Mouse (Mus musculus) small intestine, adult 2 months (tissue): ENCODE measurements around the gene Iqgap1. TPM values are rescaled to one million over a fixed set of nuclear protein-coding genes. Genes with fewer than 3 reads are reported as not detected.
A peak's percentile ranks its signal among the peaks of the same experiment; 100 is the strongest.

ENCODE experiments used
- H3K27ac ChIP-seq: fragments of 200-500 bp; 2 replicates; pipeline ENCODE4 v1.5.1; 2012; ENCODE audit warnings: low read depth, low read length, control low read depth, inconsistent platforms; ENCODE audit not compliant: insufficient read depth
- H3K27me3 ChIP-seq: fragments of 200-500 bp; 2 replicates; pipeline ENCODE4 v1.6.1; 2012; ENCODE audit warnings: mild to moderate bottlenecking, moderate library complexity, low read length, inconsistent platforms; ENCODE audit not compliant: control insufficient read depth, insufficient read depth
- H3K36me3 ChIP-seq: fragments of 200-500 bp; 2 replicates; pipeline ENCODE4 v1.6.1; 2012; ENCODE audit warnings: mild to moderate bottlenecking, low read length, control low read depth, inconsistent platforms; ENCODE audit not compliant: control insufficient read depth, insufficient read depth
- H3K4me1 ChIP-seq: fragments of 200-500 bp; 2 replicates; pipeline ENCODE4 v1.6.1; 2012; ENCODE audit warnings: low read length, inconsistent platforms, mixed read lengths; ENCODE audit not compliant: control insufficient read depth, insufficient read depth, insufficient read length
- H3K4me3 ChIP-seq: fragments of 200-500 bp; 2 replicates; pipeline ENCODE4 v1.5.1; 2012; ENCODE audit warnings: low read depth, mild to moderate bottlenecking, control low read depth, inconsistent platforms, low read length, moderate library complexity
- CTCF ChIP-seq: fragments of 200-500 bp; IDR thresholded peaks from 2 replicates; pipeline ENCODE4 v1.5.1; 2012; ENCODE audit warnings: low read depth, mild to moderate bottlenecking, control low read depth, inconsistent platforms, low read length, moderate library complexity, mixed read lengths; ENCODE audit not compliant: insufficient replicate concordance, insufficient read length; ENCODE audit errors: extremely low read depth
- POLR2A ChIP-seq: fragments of 200-500 bp; IDR thresholded peaks from 2 replicates; pipeline ENCODE4 v1.6.1; 2012; ENCODE audit warnings: low read depth, mild to moderate bottlenecking, control low read depth, inconsistent platforms, low read length, moderate library complexity
- WGBS: fragments of 180-500 bp; shearing (Covaris S2); methylation state at CpG from one replicate; pipeline ENCODE4 v1.1.7; 2018; 5-methylcytosine and 5-hydroxymethylcytosine counted together
- polyA plus RNA-seq: library from polyadenylated mRNA; depleted of rRNA; stranded (reverse); fragments of >200 nt; gene quantifications from 2 replicates; pipeline ENCODE4 v1.2.3, GENCODE M21; 2012

Gene Iqgap1
- polyA plus RNA-seq, 1 experiment, result 28.9 TPM

- Histone ChIP-seq H3K27me3 (no peaks in the 10 kb centered on the region), H3K4me3 (no peak overlapping the region), H3K27ac (no peak overlapping the region), H3K36me3 (peaks cover 87% of the 10 kb centered on the region), H3K4me1 (no peaks in the 10 kb centered on the region)
- WGBS, result 66% methylated on average over 5 of the region's 5 CpGs
- TF ChIP-seq CTCF (no peak), POLR2A (no peak)
Observed at GRCm38 (mm10) chr7:80746166-80746761, 79.5 kb downstream of the Iqgap1 start.

GRCm38 (mm10) chr7:80745746-80746145 lies 80.0 kb downstream of the Iqgap1 start:
- 75% methylated on average over 3 of the region's 3 CpGs for WGBS
- Histone ChIP-seq H3K27me3 (no peaks in the 10 kb centered on the region), H3K36me3 (peaks cover 84% of the 10 kb centered on the region), H3K4me3 (no peak overlapping the region), H3K27ac (no peak overlapping the region), H3K4me1 (no peaks in the 10 kb centered on the region)
- TF ChIP-seq POLR2A, result no peak
- no peak for TF ChIP-seq CTCF

- Histone ChIP-seq H3K27me3 (no peaks in the 10 kb centered on the region), H3K27ac (no peak overlapping the region), H3K4me1 (no peaks in the 10 kb centered on the region), H3K4me3 (no peak overlapping the region), H3K36me3 (peaks cover 81% of the 10 kb centered on the region)
- WGBS, result 77% methylated on average over 9 of the region's 9 CpGs
- TF ChIP-seq POLR2A (no peak), CTCF (no peak)
Observed at GRCm38 (mm10) chr7:80745250-80745649, 80.5 kb downstream of the Iqgap1 start.

GRCm38 (mm10) chr7:80743920-80744630 lies 81.7 kb downstream of the Iqgap1 start:
- TF ChIP-seq POLR2A (no peak), CTCF (no peak)
- no peak overlapping the region for H3K4me3 ChIP-seq
- H3K27ac ChIP-seq, result no peak overlapping the region
- H3K27me3 ChIP-seq, result no peaks in the 10 kb centered on the region
- H3K36me3 ChIP-seq, result peaks cover 82% of the 10 kb centered on the region
- no peaks in the 10 kb centered on the region for H3K4me1 ChIP-seq
- 74% methylated on average over 9 of the region's 9 CpGs for WGBS

GRCm38 (mm10) chr7:80742671-80743070 lies 83.1 kb downstream of the Iqgap1 start:
- Histone ChIP-seq H3K4me1 (no peaks in the 10 kb centered on the region), H3K27ac (no peak overlapping the region), H3K4me3 (no peak overlapping the region), H3K36me3 (peaks cover 83% of the 10 kb centered on the region), H3K27me3 (no peaks in the 10 kb centered on the region)
- TF ChIP-seq CTCF (no peak), POLR2A (no peak)
- WGBS, result 91% methylated on average over 3 of the region's 3 CpGs

- Histone ChIP-seq H3K4me1 (no peaks in the 10 kb centered on the region), H3K27ac (no peak overlapping the region), H3K27me3 (no peaks in the 10 kb centered on the region), H3K36me3 (peaks cover 85% of the 10 kb centered on the region), H3K4me3 (no peak overlapping the region)
- 33% methylated on average over 7 of the region's 7 CpGs for WGBS
- TF ChIP-seq CTCF, result peak; percentile 73; the same call in 1 of the 2 replicates
- no peak for TF ChIP-seq POLR2A
Observed at GRCm38 (mm10) chr7:80740954-80741353, 84.8 kb downstream of the Iqgap1 start.

- TF ChIP-seq POLR2A, result no peak
- TF ChIP-seq CTCF, result no peak
- no peak overlapping the region for H3K27ac ChIP-seq
- H3K4me1 ChIP-seq, result no peaks in the 10 kb centered on the region
- WGBS, result 82% methylated on average over 10 of the region's 10 CpGs
- H3K4me3 ChIP-seq, result no peak overlapping the region
- H3K36me3 ChIP-seq, result peaks cover 82% of the 10 kb centered on the region
- H3K27me3 ChIP-seq, result no peaks in the 10 kb centered on the region
Observed at GRCm38 (mm10) chr7:80736199-80736598, 89.6 kb downstream of the Iqgap1 start.
